Mouse (Mus musculus) hindbrain, embryonic 10.5 days (tissue): ENCODE data around the gene Dact3. TPM values are rescaled to one million over a fixed set of nuclear protein-coding genes. Genes with fewer than 3 reads are reported as not detected.

Experiments used
- DNase-seq: peaks from one replicate; pipeline ENCODE4 v3.0.0-alpha.2; 2017; ENCODE audit warnings: low spot score
- H3K27ac ChIP-seq: fragments of 300-500 bp; sonication (generic); 2 replicates; pipeline ENCODE4 v1.5.1; 2016; ENCODE audit warnings: mild to moderate bottlenecking, moderate library complexity
- H3K27me3 ChIP-seq: fragments of 300-500 bp; sonication (generic); 2 replicates; pipeline ENCODE4 v1.6.1; 2016; ENCODE audit warnings: mild to moderate bottlenecking; ENCODE audit not compliant: poor library complexity, insufficient read depth, severe bottlenecking
- H3K36me3 ChIP-seq: fragments of 300-500 bp; sonication (generic); 2 replicates; pipeline ENCODE4 v1.6.1; 2016; ENCODE audit warnings: mild to moderate bottlenecking, moderate library complexity
- H3K4me1 ChIP-seq: fragments of 300-500 bp; sonication (generic); replicated peaks from 2 replicates; pipeline ENCODE4 v1.6.1; 2016; ENCODE audit warnings: mild to moderate bottlenecking
- H3K4me3 ChIP-seq: fragments of 300-500 bp; sonication (generic); 2 replicates; pipeline ENCODE4 v1.5.1; 2016; ENCODE audit warnings: mild to moderate bottlenecking, moderate library complexity
- H3K9me3 ChIP-seq: fragments of 300-500 bp; sonication (generic); 2 replicates; pipeline ENCODE4 v1.6.1; 2016; ENCODE audit warnings: mild to moderate bottlenecking, moderate library complexity
- WGBS: fragments of 180-500 bp; shearing (Covaris S2); methylation state at CpG from one replicate; pipeline ENCODE4 v1.1.7; 2016; 5-methylcytosine and 5-hydroxymethylcytosine counted together
- polyA plus RNA-seq: library from polyadenylated mRNA; unstranded; fragments of >200 nt; fragmentation: Nextera tagmentation; extraction: Ambion mirVana; gene quantifications from 2 replicates; pipeline ENCODE4 v1.2.1, GENCODE M21; 2016

Dact3 gene
- polyA plus RNA-seq, 1 experiment from 2014 or later: 4.9 TPM

GRCm38 (mm10) chr7:16904120-16904675 is 29.1 kb downstream of the Dact3 start:
- H3K4me1 ChIP-seq: peaks cover 71% of the 10 kb centered on the region
- H3K9me3 ChIP-seq: no peaks in the 10 kb centered on the region
- H3K4me3 ChIP-seq: no peak overlapping the region
- H3K27ac ChIP-seq: 0 out of 2 replicates have a peak overlapping the region, but pooled peaks have one; percentile 50
- WGBS: 61% methylated on average over 9 of the region's 10 CpGs
- peaks cover 31% of the 10 kb centered on the region for H3K27me3 ChIP-seq
- DNase-seq: no peak
- no peaks in the 10 kb centered on the region for H3K36me3 ChIP-seq

GRCm38 (mm10) chr7:16905491-16906021 is 30.4 kb downstream of the Dact3 start:
- H3K27ac ChIP-seq: peak overlapping the region; percentile 66
- H3K27me3 ChIP-seq: peaks cover 26% of the 10 kb centered on the region
- 53% methylated on average over 9 of the region's 9 CpGs for WGBS
- peaks cover 66% of the 10 kb centered on the region for H3K4me1 ChIP-seq
- no peaks in the 10 kb centered on the region for H3K36me3 ChIP-seq
- no peak for DNase-seq
- H3K4me3 ChIP-seq: no peak overlapping the region
- no peaks in the 10 kb centered on the region for H3K9me3 ChIP-seq

- 26% methylated on average over 6 of the region's 6 CpGs for WGBS
- Histone ChIP-seq H3K4me3 (no peak within 1 kb of the TSS), H3K4me1 (peaks cover 61% of the 10 kb centered on the region), H3K36me3 (no peaks in the 10 kb centered on the region), H3K9me3 (no peaks in the 10 kb centered on the region), H3K27ac (peak within 1 kb of the TSS; percentile 66), H3K27me3 (peaks cover 25% of the 10 kb centered on the region)
- DNase-seq: no peak
Measured at GRCm38 (mm10) chr7:16906281-16906680, 31.2 kb downstream of the Dact3 start, which contains the start of gene Ptgir. Gene Ptgir, plus strand, starts transcription at chr7:16906490.

- H3K4me3 ChIP-seq: no peak overlapping the region
- peak overlapping the region; percentile 66 for H3K27ac ChIP-seq
- peaks cover 23% of the 10 kb centered on the region for H3K27me3 ChIP-seq
- WGBS: 94% methylated on average over 41 of the region's 41 CpGs
- H3K36me3 ChIP-seq: no peaks in the 10 kb centered on the region
- H3K4me1 ChIP-seq: peaks cover 56% of the 10 kb centered on the region
- DNase-seq: no peak
- H3K9me3 ChIP-seq: no peaks in the 10 kb centered on the region
Measured at GRCm38 (mm10) chr7:16906889-16907559, 31.9 kb downstream of the Dact3 start.

GRCm38 (mm10) chr7:16907842-16908241 is 32.7 kb downstream of the Dact3 start:
- Histone ChIP-seq H3K27ac (0 out of 2 replicates have a peak overlapping the region, but pooled peaks have one; percentile 30), H3K36me3 (no peaks in the 10 kb centered on the region), H3K4me1 (peaks cover 54% of the 10 kb centered on the region), H3K9me3 (no peaks in the 10 kb centered on the region), H3K27me3 (peaks cover 23% of the 10 kb centered on the region), H3K4me3 (no peak overlapping the region; the same call in 1 of the 2 replicates)
- no peak for DNase-seq
- 83% methylated on average over 7 of the region's 7 CpGs for WGBS

- Histone ChIP-seq H3K36me3 (no peaks in the 10 kb centered on the region), H3K9me3 (no peaks in the 10 kb centered on the region), H3K27me3 (peaks cover 23% of the 10 kb centered on the region), H3K27ac (peak overlapping the region; percentile 30; the same call in 1 of the 2 replicates), H3K4me3 (no peak overlapping the region; the same call in 1 of the 2 replicates), H3K4me1 (peaks cover 54% of the 10 kb centered on the region)
- WGBS: 59% methylated on average over 11 of the region's 11 CpGs
- no peak for DNase-seq
Measured at GRCm38 (mm10) chr7:16908367-16908766, 33.2 kb downstream of the Dact3 start.

GRCm38 (mm10) chr7:16908859-16909258 is 33.7 kb downstream of the Dact3 start:
- H3K27ac ChIP-seq: peak overlapping the region; percentile 30
- no peak for DNase-seq
- H3K27me3 ChIP-seq: peaks cover 22% of the 10 kb centered on the region
- peaks cover 3% of the 10 kb centered on the region; the same call in 1 of the 2 replicates for H3K36me3 ChIP-seq
- H3K9me3 ChIP-seq: no peaks in the 10 kb centered on the region
- no peak overlapping the region for H3K4me3 ChIP-seq
- H3K4me1 ChIP-seq: peaks cover 49% of the 10 kb centered on the region
- WGBS: 67% methylated on average over 11 of the region's 11 CpGs

- peaks cover 41% of the 10 kb centered on the region for H3K4me1 ChIP-seq
- H3K4me3 ChIP-seq: no peak overlapping the region
- H3K27me3 ChIP-seq: peaks cover 18% of the 10 kb centered on the region
- H3K9me3 ChIP-seq: no peaks in the 10 kb centered on the region
- no peak overlapping the region for H3K27ac ChIP-seq
- peaks cover 13% of the 10 kb centered on the region for H3K36me3 ChIP-seq
- 44% methylated on average over 10 of the region's 10 CpGs for WGBS
- no peak for DNase-seq
Measured at GRCm38 (mm10) chr7:16909909-16910308, 34.8 kb downstream of the Dact3 start.

GRCm38 (mm10) chr7:16911904-16912303 is 36.8 kb downstream of the Dact3 start:
- Histone ChIP-seq H3K27ac (no peak overlapping the region), H3K27me3 (peaks cover 18% of the 10 kb centered on the region), H3K4me3 (no peak overlapping the region), H3K36me3 (peaks cover 33% of the 10 kb centered on the region), H3K4me1 (peaks cover 22% of the 10 kb centered on the region), H3K9me3 (no peaks in the 10 kb centered on the region)
- no peak for DNase-seq
- WGBS: 90% methylated on average over 3 of the region's 3 CpGs

- 84% methylated on average over 6 of the region's 6 CpGs for WGBS
- peaks cover 37% of the 10 kb centered on the region for H3K36me3 ChIP-seq
- no peak overlapping the region for H3K27ac ChIP-seq
- H3K9me3 ChIP-seq: no peaks in the 10 kb centered on the region
- H3K27me3 ChIP-seq: peaks cover 18% of the 10 kb centered on the region
- H3K4me1 ChIP-seq: peaks cover 23% of the 10 kb centered on the region
- no peak for DNase-seq
- no peak overlapping the region for H3K4me3 ChIP-seq
Measured at GRCm38 (mm10) chr7:16912360-16912759, 37.2 kb downstream of the Dact3 start.

- DNase-seq: peak; percentile 77
- Histone ChIP-seq H3K4me1 (peaks cover 27% of the 10 kb centered on the region), H3K27me3 (peaks cover 7% of the 10 kb centered on the region; the same call in 1 of the 2 replicates), H3K27ac (no peak overlapping the region), H3K36me3 (peaks cover 53% of the 10 kb centered on the region), H3K9me3 (no peaks in the 10 kb centered on the region), H3K4me3 (no peak overlapping the region)
- WGBS: 39% methylated on average over 10 of the region's 10 CpGs
Measured at GRCm38 (mm10) chr7:16913806-16914452, 38.8 kb downstream of the Dact3 start.

- no peak for DNase-seq
- Histone ChIP-seq H3K9me3 (no peaks in the 10 kb centered on the region), H3K27ac (no peak overlapping the region), H3K4me1 (peaks cover 27% of the 10 kb centered on the region), H3K4me3 (no peak overlapping the region), H3K27me3 (peaks cover under 1% of the 10 kb centered on the region; the same call in 1 of the 2 replicates), H3K36me3 (peaks cover 61% of the 10 kb centered on the region)
- WGBS: 83% methylated on average over 18 of the region's 18 CpGs
Measured at GRCm38 (mm10) chr7:16914453-16915343, 39.6 kb downstream of the Dact3 start.
